Mouse (Mus musculus): ENCODE results near the gene Mx1.

Mx1 gene

DNA sequence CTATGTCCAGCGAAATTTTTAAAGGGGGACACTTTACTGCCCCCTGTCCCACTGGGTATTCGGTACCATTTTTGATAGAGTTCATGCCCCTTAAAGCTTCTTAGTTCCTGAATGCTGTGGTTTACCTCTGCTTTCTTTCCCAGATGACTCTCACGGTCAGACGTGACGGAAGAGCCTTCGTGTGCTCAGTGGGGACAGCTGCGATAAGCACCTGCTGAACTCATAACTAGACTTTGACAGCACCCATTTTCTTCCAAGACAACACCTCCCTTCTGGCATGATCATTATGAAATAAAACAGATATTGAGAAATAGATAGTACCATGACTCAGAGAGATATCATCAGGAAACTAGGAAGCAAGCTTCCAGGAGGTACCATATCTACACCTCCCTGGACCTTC lies 36.7 kb upstream of the Mx1 start:
- Histone ChIP-seq H3K27me3 (ENCODE audit: insufficient read depth, low read length) (no peaks in the 10 kb centered on the region), H3K4me3 (replicated peaks; ENCODE audit: low read length) (no peak overlapping the region), H3K36me3 (ENCODE audit: insufficient read depth, low read length) (no peaks in the 10 kb centered on the region), H3K9me3 (ENCODE audit: low read length) (peaks cover 40% of the 10 kb centered on the region), H3K4me1 (replicated peaks; ENCODE audit: low read depth, low read length) (peaks cover 21% of the 10 kb centered on the region)
- TF ChIP-seq NANOG (IDR thresholded peaks at IDR 0.05; ENCODE audit: borderline replicate concordance, low read length) (no peak), CTCF (conservative IDR thresholded peaks at IDR 0.05; ENCODE audit: low read length) (no peak), POU5F1 (IDR thresholded peaks at IDR 0.05; ENCODE audit: borderline replicate concordance, low read length) (no peak)

DNA sequence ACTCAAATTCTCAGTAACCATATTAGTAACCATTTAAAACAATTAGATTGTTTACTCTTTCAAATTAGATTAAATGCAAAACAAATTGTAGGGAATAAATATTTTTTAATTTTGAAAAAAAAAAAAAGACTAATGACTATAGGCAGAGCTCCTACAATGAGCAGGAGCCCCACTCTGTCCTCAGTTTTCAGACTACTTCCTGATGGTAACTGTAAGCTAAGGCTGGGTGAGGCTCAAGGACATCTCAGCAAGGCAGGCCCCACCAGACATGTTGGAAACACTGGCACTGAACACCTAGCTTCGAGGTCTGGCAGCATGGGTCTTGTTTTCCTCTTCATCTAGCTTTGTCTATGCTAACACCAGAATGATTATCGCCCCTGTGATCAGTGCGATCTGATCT lies 35.4 kb upstream of the Mx1 start:
- TF ChIP-seq NANOG (IDR thresholded peaks at IDR 0.05; ENCODE audit: borderline replicate concordance, low read length) (no peak), POU5F1 (IDR thresholded peaks at IDR 0.05; ENCODE audit: borderline replicate concordance, low read length) (no peak), CTCF (conservative IDR thresholded peaks at IDR 0.05; ENCODE audit: low read length) (no peak)
- no peaks in the 10 kb centered on the region for H3K27me3 ChIP-seq (ENCODE audit: insufficient read depth, low read length)
- H3K4me1 ChIP-seq (replicated peaks; ENCODE audit: low read depth, low read length): peaks cover 21% of the 10 kb centered on the region
- H3K9me3 ChIP-seq (ENCODE audit: low read length): peaks cover 27% of the 10 kb centered on the region
- no peaks in the 10 kb centered on the region for H3K36me3 ChIP-seq (ENCODE audit: insufficient read depth, low read length)
- no peak overlapping the region for H3K4me3 ChIP-seq (replicated peaks; ENCODE audit: low read length)

DNA sequence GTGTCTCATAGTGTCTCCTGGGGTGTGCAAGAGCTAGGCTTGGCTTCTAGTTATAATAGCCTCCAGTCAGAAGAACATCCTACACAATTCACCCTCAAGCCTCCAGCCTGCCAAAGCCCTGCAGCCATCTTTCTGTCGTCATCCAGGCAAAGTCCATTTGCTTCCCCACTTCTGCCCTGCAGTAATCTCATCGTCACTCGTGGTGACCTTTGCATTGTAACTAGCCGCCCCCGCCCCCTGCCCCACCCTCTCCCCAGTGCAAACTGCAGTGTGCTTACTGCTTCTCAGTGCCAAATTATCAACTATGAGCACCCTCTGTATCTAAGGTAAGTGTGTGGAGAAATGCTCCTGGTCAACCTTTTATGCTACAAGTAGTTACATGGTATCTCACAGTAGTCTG lies 35.0 kb upstream of the Mx1 start:
- H3K9me3 ChIP-seq (ENCODE audit: low read length): peaks cover 23% of the 10 kb centered on the region
- H3K4me3 ChIP-seq (replicated peaks; ENCODE audit: low read length): no peak overlapping the region
- peaks cover 21% of the 10 kb centered on the region for H3K4me1 ChIP-seq (replicated peaks; ENCODE audit: low read depth, low read length)
- H3K27me3 ChIP-seq (ENCODE audit: insufficient read depth, low read length): no peaks in the 10 kb centered on the region
- TF ChIP-seq POU5F1 (IDR thresholded peaks at IDR 0.05; ENCODE audit: borderline replicate concordance, low read length) (no peak), NANOG (IDR thresholded peaks at IDR 0.05; ENCODE audit: borderline replicate concordance, low read length) (no peak), CTCF (conservative IDR thresholded peaks at IDR 0.05; ENCODE audit: low read length) (no peak)
- H3K36me3 ChIP-seq (ENCODE audit: insufficient read depth, low read length): no peaks in the 10 kb centered on the region

DNA sequence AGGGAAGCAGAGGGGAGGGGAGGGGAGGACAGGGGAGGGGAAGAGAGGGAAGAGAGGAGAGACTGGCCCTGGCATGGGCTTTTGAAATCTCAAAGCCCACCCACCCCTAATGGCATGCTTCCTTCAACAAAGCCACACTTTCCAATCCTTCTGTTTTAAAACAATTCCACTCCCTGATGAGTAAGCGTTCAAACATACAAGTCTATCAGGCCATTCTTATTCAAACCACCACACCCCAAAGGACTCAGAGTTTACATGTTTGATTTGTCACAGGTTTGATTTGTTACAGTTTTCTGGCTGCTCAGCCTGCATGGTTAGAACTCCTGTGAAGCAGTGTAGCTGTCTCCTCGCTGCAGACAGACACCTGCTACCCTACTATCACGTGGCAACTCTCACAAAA lies 33.3 kb upstream of the Mx1 start:
- H3K27me3 ChIP-seq (ENCODE audit: insufficient read depth, low read length): no peaks in the 10 kb centered on the region
- no peak overlapping the region for H3K4me3 ChIP-seq (replicated peaks; ENCODE audit: low read length)

DNA sequence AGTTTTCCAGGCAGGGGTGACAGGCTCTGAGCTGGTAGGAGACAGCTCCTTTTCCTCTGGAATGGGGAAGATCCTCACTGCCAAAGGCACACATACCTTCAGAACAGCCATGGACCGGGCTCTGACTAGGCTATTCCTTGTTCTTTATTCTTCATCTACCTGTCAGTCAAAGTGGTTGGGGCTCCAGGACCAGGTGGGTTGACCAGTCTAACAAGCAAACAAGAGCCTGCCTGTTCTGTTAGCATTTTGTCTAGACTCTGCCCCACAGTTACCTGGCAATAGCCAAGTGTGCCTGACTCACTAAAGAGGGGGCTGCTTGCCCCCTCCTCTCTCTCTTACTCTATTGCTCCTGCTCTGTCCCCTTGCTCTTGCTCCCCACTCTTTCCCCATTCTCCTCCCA lies 29.7 kb upstream of the Mx1 start:
- TF ChIP-seq POU5F1 (IDR thresholded peaks at IDR 0.05; ENCODE audit: borderline replicate concordance, low read length) (no peak), CTCF (conservative IDR thresholded peaks at IDR 0.05; ENCODE audit: low read length) (no peak), NANOG (IDR thresholded peaks at IDR 0.05; ENCODE audit: borderline replicate concordance, low read length) (no peak)
- H3K4me1 ChIP-seq (replicated peaks; ENCODE audit: low read depth, low read length): peaks cover 12% of the 10 kb centered on the region

More for the DNA sequence above, 33.3 kb upstream of the Mx1 start:
- TF ChIP-seq POU5F1 (IDR thresholded peaks at IDR 0.05; ENCODE audit: borderline replicate concordance, low read length) (no peak), NANOG (IDR thresholded peaks at IDR 0.05; ENCODE audit: borderline replicate concordance, low read length) (peak; percentile 57; the same call in 1 of the 2 replicates)
- Histone ChIP-seq H3K4me1 (replicated peaks; ENCODE audit: low read depth, low read length) (peaks cover 21% of the 10 kb centered on the region), H3K9me3 (ENCODE audit: low read length) (0 out of 2 replicates have a peak, but pooled peaks cover 6% of the 10 kb centered on the region), H3K36me3 (ENCODE audit: insufficient read depth, low read length) (no peaks in the 10 kb centered on the region)

DNA sequence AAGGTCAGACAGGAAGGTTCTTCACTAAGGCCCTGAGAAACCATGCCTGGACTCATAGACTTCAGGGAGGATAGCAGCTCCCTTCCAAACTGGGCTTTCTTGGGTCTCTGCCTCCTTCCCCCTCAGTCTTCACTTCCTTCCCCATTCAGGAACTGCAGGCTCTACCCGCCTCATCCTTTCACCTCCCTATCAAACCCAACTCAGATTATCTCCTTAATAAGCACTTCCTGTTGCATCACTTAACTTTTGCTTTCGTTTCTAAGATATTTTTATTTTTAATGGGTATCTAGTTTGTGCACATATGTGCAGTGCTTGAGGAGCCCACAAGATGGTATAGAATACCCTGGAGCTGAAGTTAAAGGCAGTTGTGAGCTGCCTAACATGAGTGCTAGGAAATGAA lies 15.9 kb upstream of the Mx1 start:
- Histone ChIP-seq H3K36me3 (ENCODE audit: insufficient read depth, low read length) (no peaks in the 10 kb centered on the region), H3K4me3 (replicated peaks; ENCODE audit: low read length) (no peak overlapping the region), H3K27me3 (ENCODE audit: insufficient read depth, low read length) (no peaks in the 10 kb centered on the region), H3K9me3 (ENCODE audit: low read length) (no peaks in the 10 kb centered on the region), H3K4me1 (replicated peaks; ENCODE audit: low read depth, low read length) (no peaks in the 10 kb centered on the region)
- TF ChIP-seq POU5F1 (IDR thresholded peaks at IDR 0.05; ENCODE audit: borderline replicate concordance, low read length) (no peak), CTCF (conservative IDR thresholded peaks at IDR 0.05; ENCODE audit: low read length) (no peak), NANOG (IDR thresholded peaks at IDR 0.05; ENCODE audit: borderline replicate concordance, low read length) (no peak)

More for the DNA sequence above, 29.7 kb upstream of the Mx1 start:
- no peaks in the 10 kb centered on the region for H3K27me3 ChIP-seq (ENCODE audit: insufficient read depth, low read length)
- no peaks in the 10 kb centered on the region for H3K36me3 ChIP-seq (ENCODE audit: insufficient read depth, low read length)
- H3K9me3 ChIP-seq (ENCODE audit: low read length): no peaks in the 10 kb centered on the region
- H3K4me3 ChIP-seq (replicated peaks; ENCODE audit: low read length): no peak overlapping the region

DNA sequence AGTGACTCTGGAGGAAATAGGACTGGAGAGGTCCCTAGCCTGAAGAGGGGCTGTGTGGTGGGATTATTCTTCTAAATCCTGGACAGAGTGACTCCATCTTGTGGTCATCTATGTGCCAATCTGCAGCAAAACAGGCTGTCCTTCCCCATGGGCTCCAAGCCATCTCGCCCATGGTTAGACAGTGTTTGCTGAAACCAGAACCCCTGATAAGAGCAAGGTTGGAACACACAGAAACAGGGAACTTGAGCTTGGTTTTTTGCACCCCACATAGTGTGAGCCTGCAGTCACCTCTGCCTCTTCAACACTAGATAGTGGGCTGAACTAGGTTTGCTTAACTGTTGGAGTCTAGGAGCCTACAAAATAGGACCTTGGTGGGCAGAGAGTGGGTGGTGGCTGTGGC lies 13.8 kb upstream of the Mx1 start:
- Histone ChIP-seq H3K4me1 (replicated peaks; ENCODE audit: low read depth, low read length) (no peaks in the 10 kb centered on the region), H3K9me3 (ENCODE audit: low read length) (no peaks in the 10 kb centered on the region), H3K27me3 (ENCODE audit: insufficient read depth, low read length) (no peaks in the 10 kb centered on the region), H3K4me3 (replicated peaks; ENCODE audit: low read length) (no peak overlapping the region), H3K36me3 (ENCODE audit: insufficient read depth, low read length) (no peaks in the 10 kb centered on the region)
- TF ChIP-seq NANOG (IDR thresholded peaks at IDR 0.05; ENCODE audit: borderline replicate concordance, low read length) (no peak), POU5F1 (IDR thresholded peaks at IDR 0.05; ENCODE audit: borderline replicate concordance, low read length) (no peak)

DNA sequence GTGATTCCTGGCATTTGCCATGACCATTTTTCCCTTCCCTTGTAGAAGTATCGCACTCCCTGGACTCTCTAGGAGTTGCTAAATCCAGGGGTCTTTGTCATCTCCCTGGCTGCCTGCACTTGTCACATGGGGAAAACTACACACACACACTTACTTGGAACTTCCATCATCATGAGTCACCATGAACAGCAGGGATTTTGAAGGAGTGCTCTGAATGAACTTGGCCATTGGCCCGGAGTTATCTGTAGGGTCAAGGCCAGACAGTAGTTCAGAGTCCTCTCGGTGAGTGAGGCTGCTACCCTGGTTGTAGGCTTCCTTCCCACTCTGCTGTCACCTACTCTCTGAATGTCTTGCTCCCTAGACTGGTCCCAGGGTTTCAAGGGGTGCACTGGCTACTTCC lies 12.9 kb upstream of the Mx1 start:
- Histone ChIP-seq H3K27me3 (ENCODE audit: insufficient read depth, low read length) (no peaks in the 10 kb centered on the region), H3K9me3 (ENCODE audit: low read length) (no peaks in the 10 kb centered on the region), H3K4me3 (replicated peaks; ENCODE audit: low read length) (no peak overlapping the region), H3K4me1 (replicated peaks; ENCODE audit: low read depth, low read length) (no peaks in the 10 kb centered on the region), H3K36me3 (ENCODE audit: insufficient read depth, low read length) (no peaks in the 10 kb centered on the region)
- TF ChIP-seq CTCF (conservative IDR thresholded peaks at IDR 0.05; ENCODE audit: low read length): no peak
- TF ChIP-seq NANOG (IDR thresholded peaks at IDR 0.05; ENCODE audit: borderline replicate concordance, low read length): no peak
- TF ChIP-seq POU5F1 (IDR thresholded peaks at IDR 0.05; ENCODE audit: borderline replicate concordance, low read length): no peak

DNA sequence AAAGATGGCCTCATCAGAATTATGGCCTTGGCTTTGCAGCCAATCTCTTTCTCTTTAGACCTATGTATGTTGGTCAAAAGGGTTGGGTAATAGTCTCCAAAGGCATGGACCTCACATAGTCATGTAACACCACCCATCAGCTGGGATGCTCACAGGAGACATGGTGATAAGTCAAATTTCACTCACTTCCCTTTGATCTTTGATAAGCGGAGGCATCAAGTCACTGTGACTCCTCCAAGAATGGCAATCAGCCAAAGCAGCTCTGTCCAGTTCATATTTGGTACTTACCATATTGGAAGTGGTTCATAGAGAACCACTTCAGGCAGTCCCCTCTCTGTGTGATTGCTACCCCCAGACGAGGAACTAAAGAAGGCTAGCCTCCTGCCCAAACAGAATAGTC lies 12.0 kb upstream of the Mx1 start:
- H3K4me1 ChIP-seq (replicated peaks; ENCODE audit: low read depth, low read length): no peaks in the 10 kb centered on the region
- H3K27me3 ChIP-seq (ENCODE audit: insufficient read depth, low read length): no peaks in the 10 kb centered on the region
- no peaks in the 10 kb centered on the region for H3K36me3 ChIP-seq (ENCODE audit: insufficient read depth, low read length)
- no peak overlapping the region for H3K4me3 ChIP-seq (replicated peaks; ENCODE audit: low read length)
- TF ChIP-seq NANOG (IDR thresholded peaks at IDR 0.05; ENCODE audit: borderline replicate concordance, low read length) (no peak), POU5F1 (IDR thresholded peaks at IDR 0.05; ENCODE audit: borderline replicate concordance, low read length) (no peak), CTCF (conservative IDR thresholded peaks at IDR 0.05; ENCODE audit: low read length) (no peak)
- no peaks in the 10 kb centered on the region for H3K9me3 ChIP-seq (ENCODE audit: low read length)

Measured in E14TG2a.4 (cell line).